Mouse (Mus musculus) gastrocnemius, adult 2 months (tissue): ENCODE measurements around the gene Cpeb3. TPM values are rescaled to one million over a fixed set of nuclear protein-coding genes. Genes with fewer than 3 reads are reported as not detected.

Source experiments
- DNase-seq: peaks from one replicate; pipeline ENCODE4 v3.0.0; 2022
- H3K27ac ChIP-seq: fragments of 200-600 bp; 2 replicates; pipeline ENCODE4 v1.8.1; 2022; ENCODE audit warnings: mild to moderate bottlenecking
- H3K4me3 ChIP-seq: fragments of 200-600 bp; 2 replicates; pipeline ENCODE4 v1.8.1; 2022; ENCODE audit warnings: mild to moderate bottlenecking, moderate library complexity
- CTCF ChIP-seq: fragments of 200-600 bp; IDR thresholded peaks from 2 replicates; pipeline ENCODE4 v1.8.1; 2022; ENCODE audit warnings: antibody characterized with exemption, mild to moderate bottlenecking, moderate library complexity
- intact Hi-C: fragments of 180-260 bp; cut with DNase I; formaldehyde crosslinking; loops from one replicate; pipeline ENCODE4 v1.15.1; 2025
- long read RNA-seq, 2 experiments: library from polyadenylated mRNA; stranded (forward); transcript quantifications; one replicate each; pipeline ENCODE4 v2.0.0; 2021
- total RNA-seq, 2 experiments: library from RNA; stranded (reverse); gene quantifications; 2 replicates each; pipeline ENCODE4 v1.2.3; 2021

Gene Cpeb3
- total RNA-seq: 10 to 100 TPM; 56.0 to 64.8 TPM
- long read RNA-seq, experiment 1, full-length matches to known transcripts: 1 of 25 reads
- long read RNA-seq, experiment 1, partial matches to known transcripts: 1 of 25 reads
- long read RNA-seq, experiment 1, other reads (novel, unspliced or antisense): 23 of 25 reads
- long read RNA-seq, experiment 2, partial matches to known transcripts: 0 of 22 reads
- long read RNA-seq, experiment 2, other reads (novel, unspliced or antisense): 22 of 22 reads

DNA sequence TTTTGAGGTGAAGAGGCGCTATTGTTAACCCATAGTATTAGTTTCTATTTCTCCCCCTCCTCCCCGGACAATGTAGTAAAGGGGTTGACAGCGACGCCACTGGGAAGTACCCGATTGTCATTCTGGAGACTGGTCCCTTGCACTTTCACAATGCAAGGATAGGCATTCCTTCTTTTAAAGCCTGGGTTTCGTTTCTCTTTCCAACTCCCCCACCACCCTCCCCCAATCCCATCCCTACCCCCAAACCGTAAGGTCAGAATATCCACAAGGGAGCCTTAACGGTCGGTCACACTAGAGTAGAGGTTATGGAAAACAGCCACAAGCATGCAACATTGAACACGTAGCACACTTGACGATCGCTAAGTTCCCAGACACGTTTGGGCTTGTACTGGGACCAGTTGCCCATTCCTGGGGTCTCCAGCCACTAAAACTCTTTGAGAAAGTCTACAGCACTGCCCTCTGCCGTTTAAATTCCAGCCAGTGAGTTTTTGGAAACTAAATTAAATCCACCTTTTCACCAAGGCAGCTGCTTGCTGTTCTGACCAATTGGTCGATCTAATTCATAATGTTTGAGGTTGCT, at the start of gene Cpeb3:
Gene Cpeb3, minus strand, starts transcription at position 426 of the 580 bp plus-strand sequence.
- peak; percentile 58 for TF ChIP-seq CTCF
- peak; percentile 25 for DNase-seq
- Histone ChIP-seq H3K4me3 (peak within 1 kb of the TSS; percentile 93), H3K27ac (peak within 1 kb of the TSS; percentile 98)
- intact Hi-C loops: loop anchor here (5.0 kb wide), 1 partner anchor 131 kb away; no protein-coding TSS in a partner anchor

- intact Hi-C loops: no loop called here
- TF ChIP-seq CTCF: no peak
- H3K4me3 ChIP-seq: no peak overlapping the region
These were observed 46.9 kb upstream of the Cpeb3 start for GRCm38 (mm10) chr19:37255321-37255720.

GRCm38 (mm10) chr19:37252104-37252503, 43.7 kb upstream of the Cpeb3 start:
- no peak for TF ChIP-seq CTCF

More at GRCm38 (mm10) chr19:37255321-37255720, 46.9 kb upstream of the Cpeb3 start:
- no peak for DNase-seq
- peak overlapping the region; percentile 31; the same call in 1 of the 2 replicates for H3K27ac ChIP-seq

DNA sequence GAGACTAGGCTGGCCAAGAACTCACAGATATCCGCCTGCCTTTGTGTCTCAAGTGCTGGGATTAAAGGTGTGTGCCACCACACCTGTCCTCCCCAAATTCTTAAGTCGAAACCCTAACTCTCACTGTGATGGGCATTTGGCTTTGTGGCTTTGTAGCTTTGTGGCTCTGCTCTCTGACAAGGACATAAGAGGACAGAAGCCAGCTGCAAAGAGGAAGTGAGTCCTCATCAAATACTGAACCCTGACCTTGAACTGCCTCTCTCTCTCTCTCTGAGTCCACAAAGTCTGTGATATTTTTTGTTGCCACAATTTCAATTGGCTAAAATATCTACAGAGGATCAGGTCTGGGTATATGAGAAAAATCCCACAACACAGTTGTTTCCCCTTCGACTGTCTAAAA, 39.8 kb upstream of the Cpeb3 start:
- intact Hi-C loops: loop anchor here (5.0 kb wide), 1 partner anchor 306 kb away; no protein-coding TSS in a partner anchor
- no peak overlapping the region for H3K4me3 ChIP-seq
- TF ChIP-seq CTCF: no peak

More at GRCm38 (mm10) chr19:37252104-37252503, 43.7 kb upstream of the Cpeb3 start:
- intact Hi-C loops: no loop called here
- Histone ChIP-seq H3K4me3 (no peak overlapping the region), H3K27ac (no peak overlapping the region)
- no peak for DNase-seq

DNA sequence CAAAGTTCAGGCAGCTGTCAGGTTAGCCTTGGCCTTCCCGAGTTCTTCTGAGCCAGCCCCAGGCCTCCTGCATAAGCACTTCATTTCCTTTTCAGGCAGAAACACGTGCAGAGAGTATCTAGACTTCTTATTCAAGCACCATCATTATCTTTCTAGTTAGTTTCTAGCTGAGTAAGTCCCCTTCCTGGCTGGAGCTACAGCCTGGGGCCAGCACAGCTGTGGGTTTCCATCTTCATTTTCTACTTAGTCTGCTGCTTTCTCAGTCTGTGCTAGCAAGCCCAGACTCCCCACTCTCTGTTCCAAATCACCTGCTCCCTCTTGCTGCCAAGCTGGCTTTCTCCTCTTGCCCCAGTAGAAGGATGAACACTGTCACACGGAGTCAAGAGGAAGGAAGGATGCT, 38.5 kb upstream of the Cpeb3 start:
- DNase-seq: no peak
- Histone ChIP-seq H3K4me3 (no peak overlapping the region), H3K27ac (no peak overlapping the region)
- intact Hi-C loops: loop anchor here (5.0 kb wide), 1 partner anchor 305 kb away; no protein-coding TSS in a partner anchor
- no peak for TF ChIP-seq CTCF

More for the DNA sequence above, 39.8 kb upstream of the Cpeb3 start:
- H3K27ac ChIP-seq: no peak overlapping the region
- no peak for DNase-seq

- Histone ChIP-seq H3K27ac (no peak overlapping the region), H3K4me3 (no peak overlapping the region)
- no peak for TF ChIP-seq CTCF
- no peak for DNase-seq
- intact Hi-C loops: no loop called here
These were observed 34.3 kb upstream of the Cpeb3 start for GRCm38 (mm10) chr19:37242707-37243106.

DNA sequence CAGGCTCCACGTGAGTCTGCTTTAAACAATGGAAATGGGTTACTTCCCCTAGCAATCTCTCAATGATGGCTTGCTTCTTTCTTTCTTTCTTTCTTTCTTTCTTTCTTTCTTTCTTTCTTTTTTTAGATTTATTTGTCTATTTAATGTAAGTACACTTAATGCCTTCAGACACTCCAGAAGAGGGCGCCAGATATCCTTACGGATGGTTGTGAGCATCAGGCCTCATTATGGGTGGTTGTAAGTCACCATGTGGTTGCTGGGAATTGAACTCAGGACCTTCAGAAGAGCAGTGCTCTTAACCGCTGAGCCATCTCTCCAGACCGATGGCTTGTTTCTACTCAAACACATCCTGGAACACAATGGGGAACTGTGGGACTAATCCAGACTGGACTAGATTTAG, 32.8 kb upstream of the Cpeb3 start:
- TF ChIP-seq CTCF: peak; percentile 31; the same call in 1 of the 2 replicates
- intact Hi-C loops: no loop called here
- Histone ChIP-seq H3K27ac (no peak overlapping the region), H3K4me3 (no peak overlapping the region)
- no peak for DNase-seq

- no peak for TF ChIP-seq CTCF
- intact Hi-C loops: no loop called here
These were observed 30.7 kb upstream of the Cpeb3 start for GRCm38 (mm10) chr19:37239096-37239495.

GRCm38 (mm10) chr19:37238651-37239050, 30.2 kb upstream of the Cpeb3 start:
- no peak overlapping the region for H3K4me3 ChIP-seq
- DNase-seq: no peak
- intact Hi-C loops: no loop called here
- no peak for TF ChIP-seq CTCF
- H3K27ac ChIP-seq: no peak overlapping the region

More at GRCm38 (mm10) chr19:37239096-37239495, 30.7 kb upstream of the Cpeb3 start:
- no peak for DNase-seq
- Histone ChIP-seq H3K4me3 (no peak overlapping the region), H3K27ac (no peak overlapping the region)

DNA sequence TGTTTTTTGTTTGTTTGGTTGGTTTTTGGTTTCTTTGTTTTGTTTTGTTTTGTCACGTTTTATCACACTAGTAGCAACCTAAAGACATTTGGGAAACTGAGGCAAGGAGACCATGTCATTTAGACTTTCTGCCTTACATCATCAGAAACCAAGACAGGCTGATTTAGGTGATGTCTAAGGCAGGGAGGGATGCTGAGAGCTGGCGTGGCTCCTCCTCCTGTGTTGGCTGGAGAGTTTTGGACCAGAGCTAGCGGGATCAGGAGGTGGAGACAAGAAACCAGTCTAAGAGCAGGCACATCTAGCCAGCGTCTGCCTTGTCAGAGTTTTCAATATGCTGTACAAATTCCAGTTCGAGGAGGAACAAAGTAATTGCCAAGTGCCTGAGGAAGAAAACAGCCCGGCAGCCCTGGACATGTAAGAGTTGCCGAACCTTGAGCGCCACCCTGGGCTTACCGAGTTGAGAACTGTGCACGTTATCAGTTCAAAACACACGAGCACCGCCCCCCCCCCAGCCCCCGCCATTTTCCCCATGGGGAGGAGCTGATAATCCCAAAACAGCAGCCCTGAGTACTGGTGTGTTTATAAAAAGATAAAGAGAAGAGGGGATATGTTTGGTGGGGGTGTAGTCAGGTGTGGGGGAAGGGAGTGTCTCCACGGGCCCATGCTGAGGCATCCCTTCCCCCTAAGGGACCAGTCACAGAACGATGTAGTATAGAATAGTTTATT, 29.5 kb upstream of the Cpeb3 start:
- no peak for DNase-seq
- H3K27ac ChIP-seq: no peak overlapping the region
- intact Hi-C loops: no loop called here
- H3K4me3 ChIP-seq: peak overlapping the region; percentile 35
- no peak for TF ChIP-seq CTCF

DNA sequence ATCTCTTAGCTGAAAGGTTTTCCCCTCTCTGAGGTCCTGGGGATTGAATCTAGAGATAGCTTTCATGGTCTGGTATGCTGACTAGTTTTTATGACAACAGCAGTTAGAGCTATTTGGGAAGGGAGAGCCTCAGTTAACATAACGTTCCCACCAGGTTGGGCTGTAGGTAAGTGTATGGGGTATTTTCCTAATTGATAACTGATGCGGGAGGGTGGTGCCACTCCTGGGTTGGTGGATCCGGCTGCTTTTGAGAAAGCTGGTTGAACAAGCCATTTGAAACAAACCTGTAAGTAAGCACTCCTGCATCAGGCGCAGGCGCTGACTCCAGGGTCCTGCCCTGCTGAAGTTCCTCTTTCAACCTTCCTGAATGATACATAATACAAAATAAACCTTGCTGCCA, 28.9 kb upstream of the Cpeb3 start:
- DNase-seq: no peak
- Histone ChIP-seq H3K4me3 (no peak overlapping the region), H3K27ac (no peak overlapping the region)
- intact Hi-C loops: no loop called here
- TF ChIP-seq CTCF: no peak

GRCm38 (mm10) chr19:37235818-37236217, 27.4 kb upstream of the Cpeb3 start:
- intact Hi-C loops: loop anchor here (1.0 kb wide), 1 partner anchor 267 kb away; no protein-coding TSS in a partner anchor
- H3K4me3 ChIP-seq: no peak overlapping the region
- no peak for TF ChIP-seq CTCF
- DNase-seq: no peak
- no peak overlapping the region for H3K27ac ChIP-seq
